Mouse (Mus musculus): Measurements from ENCODE around the gene Cap1.

The Cap1 gene

GRCm38 (mm10) chr4:122885768-122886578 is at the start of gene Cap1:
Cap1 (minus strand) TSS chr4:122886056.
- peak; percentile 95 to 96 for DNase-seq

- no peak for DNase-seq
Measured at GRCm38 (mm10) chr4:122933857-122934256, 48.0 kb upstream of the Cap1 start.

- DNase-seq = no peak
Measured at GRCm38 (mm10) chr4:122933051-122933591, 47.3 kb upstream of the Cap1 start.

GRCm38 (mm10) chr4:122932239-122932978 is 46.6 kb upstream of the Cap1 start:
- no peak for DNase-seq

GRCm38 (mm10) chr4:122930939-122931590 is 45.2 kb upstream of the Cap1 start:
- no peak for DNase-seq

- DNase-seq = no peak
Measured at GRCm38 (mm10) chr4:122923392-122924344, 37.8 kb upstream of the Cap1 start.

- no peak for DNase-seq
Measured at GRCm38 (mm10) chr4:122922841-122923240, 37.0 kb upstream of the Cap1 start.

- no peak for DNase-seq
Measured at GRCm38 (mm10) chr4:122915985-122916384, 30.1 kb upstream of the Cap1 start.

- DNase-seq = no peak
Measured at GRCm38 (mm10) chr4:122914186-122914585, 28.3 kb upstream of the Cap1 start.

GRCm38 (mm10) chr4:122912613-122913012 is 26.8 kb upstream of the Cap1 start:
- DNase-seq = no peak

- peak in 1 of 2 experiments; percentile 13 for DNase-seq
Measured at GRCm38 (mm10) chr4:122910577-122910976, 24.7 kb upstream of the Cap1 start.

- no peak for DNase-seq
Measured at GRCm38 (mm10) chr4:122909572-122910189, 23.8 kb upstream of the Cap1 start.

- no peak for DNase-seq
Measured at GRCm38 (mm10) chr4:122905359-122905758, 19.5 kb upstream of the Cap1 start.

- no peak for DNase-seq
Measured at GRCm38 (mm10) chr4:122903709-122904108, 17.9 kb upstream of the Cap1 start.

- no peak for DNase-seq
Measured at GRCm38 (mm10) chr4:122902156-122902555, 16.3 kb upstream of the Cap1 start.

- DNase-seq = peak; percentile 72 to 73
Measured at GRCm38 (mm10) chr4:122898313-122898712, 12.5 kb upstream of the Cap1 start.

- DNase-seq = no peak
Measured at GRCm38 (mm10) chr4:122897750-122898149, 11.9 kb upstream of the Cap1 start.

- no peak for DNase-seq
Measured at GRCm38 (mm10) chr4:122892157-122892556, 6.3 kb upstream of the Cap1 start.

- peak in 1 of 2 experiments; percentile 21 for DNase-seq
Measured at GRCm38 (mm10) chr4:122891597-122891996, 5.7 kb upstream of the Cap1 start.

GRCm38 (mm10) chr4:122890881-122891481 is 5.1 kb upstream of the Cap1 start:
- DNase-seq = peak; percentile 93 to 95

GRCm38 (mm10) chr4:122887336-122887735 is 1.5 kb upstream of the Cap1 start:
- DNase-seq = no peak
